Comparison of ENCODE assay signal across 24 mouse cellular contexts in genomic region chr14:25173281-25173680, GRCm38 (mm10).
A peak's percentile ranks its signal among the peaks of the same experiment; 100 is the strongest.
DNase-seq lines count a peak whose midpoint lies in the region; ATAC-seq and TF ChIP-seq lines count a peak whose summit lies in the region.
"Had no signal": no experiment of that assay in that cellular context is flagged by ENCODE, and none has a peak within 500 bp of the region (broad histone marks: within the 10 kb centered on the region; RNA-seq: fewer than 3 reads in every experiment).

No protein-coding gene starts in this region.

- no peak overlapping the region for H3K4me3 ChIP-seq in limb, embryonic 12.5 days (replicated peaks)
- no peak overlapping the region for H3K4me3 ChIP-seq in limb, embryonic 10.5 days
- H3K4me3 ChIP-seq in embryonic facial prominence, embryonic 13.5 days: no peak overlapping the region
- H3K4me3 ChIP-seq in limb, embryonic 14.5 days (replicated peaks; ENCODE audit: low read length): no peak overlapping the region
- H3K4me3 ChIP-seq: erythroblast, embryonic 14.5 days; heart, embryonic 13.5 days; hindbrain, embryonic 13.5 days; liver, embryonic 15.5 days; megakaryocyte, embryonic 14.5 days; midbrain, embryonic 13.5 days had no signal

- no peaks in the 10 kb centered on the region for H3K36me3 ChIP-seq in limb, embryonic 12.5 days
- no peaks in the 10 kb centered on the region for H3K36me3 ChIP-seq in limb, embryonic 10.5 days
- no peaks in the 10 kb centered on the region for H3K36me3 ChIP-seq in embryonic facial prominence, embryonic 13.5 days
- no peaks in the 10 kb centered on the region for H3K36me3 ChIP-seq in limb, embryonic 14.5 days (ENCODE audit: control insufficient read depth, insufficient read depth, low read length)
- H3K36me3 ChIP-seq: heart, embryonic 13.5 days; hindbrain, embryonic 13.5 days; liver, embryonic 15.5 days; midbrain, embryonic 13.5 days had no signal

- 66% methylated on average over 6 of the region's 6 CpGs for WGBS in limb, embryonic 12.5 days
- 83% methylated on average over 6 of the region's 6 CpGs for WGBS in limb, embryonic 10.5 days
- WGBS in embryonic facial prominence, embryonic 13.5 days: 52% methylated on average over 6 of the region's 6 CpGs
- 41% methylated on average over 6 of the region's 6 CpGs for WGBS in limb, embryonic 14.5 days

- no peaks in the 10 kb centered on the region for H3K27me3 ChIP-seq in limb, embryonic 12.5 days
- H3K27me3 ChIP-seq in limb, embryonic 10.5 days (ENCODE audit: low read depth, poor library complexity, severe bottlenecking): no peaks in the 10 kb centered on the region
- no peaks in the 10 kb centered on the region for H3K27me3 ChIP-seq in embryonic facial prominence, embryonic 13.5 days
- H3K27me3 ChIP-seq in limb, embryonic 14.5 days (ENCODE audit: control insufficient read depth, insufficient read depth, low read length): no peaks in the 10 kb centered on the region
- H3K27me3 ChIP-seq: heart, embryonic 13.5 days; liver, embryonic 15.5 days; midbrain, embryonic 13.5 days had no signal

- ATAC-seq in limb, embryonic 12.5 days (ENCODE audit: insufficient number of reproducible peaks, insufficient read depth, low FRiP score, low TSS enrichment, low read depth): no peak
- no peak for ATAC-seq in embryonic facial prominence, embryonic 13.5 days (ENCODE audit: insufficient number of reproducible peaks, insufficient read depth, low FRiP score, low TSS enrichment, low read depth)
- peak; percentile 42; the same call in 1 of the 2 replicates for ATAC-seq in limb, embryonic 14.5 days (ENCODE audit: low FRiP score, low read depth)
- ATAC-seq: forebrain, embryonic 16.5 days; inflammation-experienced regulatory T-cells, adult 6 months; midbrain, embryonic 13.5 days had no signal

- H3K9ac ChIP-seq in limb, embryonic 12.5 days (replicated peaks): no peak overlapping the region
- H3K9ac ChIP-seq in embryonic facial prominence, embryonic 13.5 days: no peak overlapping the region
- H3K9ac ChIP-seq in limb, embryonic 14.5 days (ENCODE audit: low read depth, low read length, severe bottlenecking): no peak overlapping the region
- H3K9ac ChIP-seq: heart, embryonic 13.5 days; hindbrain, embryonic 13.5 days; liver, embryonic 15.5 days; midbrain, embryonic 13.5 days had no signal

- no peak overlapping the region for H3K4me2 ChIP-seq in limb, embryonic 12.5 days
- no peak overlapping the region for H3K4me2 ChIP-seq in embryonic facial prominence, embryonic 13.5 days
- H3K4me2 ChIP-seq in limb, embryonic 14.5 days (replicated peaks; ENCODE audit: low read depth, low read length, severe bottlenecking): no peak overlapping the region
- H3K4me2 ChIP-seq: heart, embryonic 13.5 days; hindbrain, embryonic 13.5 days; liver, embryonic 15.5 days; midbrain, embryonic 13.5 days had no signal

- peaks cover 41% of the 10 kb centered on the region for H3K4me1 ChIP-seq in limb, embryonic 12.5 days (replicated peaks)
- peaks cover 18% of the 10 kb centered on the region for H3K4me1 ChIP-seq in limb, embryonic 10.5 days
- peaks cover 32% of the 10 kb centered on the region for H3K4me1 ChIP-seq in embryonic facial prominence, embryonic 13.5 days
- peaks cover 46% of the 10 kb centered on the region for H3K4me1 ChIP-seq in limb, embryonic 14.5 days (ENCODE audit: control insufficient read depth, insufficient read depth, low read length)
- H3K4me1 ChIP-seq: liver, embryonic 15.5 days; megakaryocyte, embryonic 14.5 days; midbrain, embryonic 13.5 days had no signal

- no peak for DNase-seq in limb, embryonic 10.5 days (ENCODE audit: low spot score)
- DNase-seq in NIH3T3 (ENCODE audit: low read depth): peak; percentile 85
- DNase-seq in limb, embryonic 14.5 days (ENCODE audit: low spot score): peak; percentile 45
- no peak for DNase-seq in spleen, postnatal 10 days (ENCODE audit: low spot score in 2 of 2)
- no peak for DNase-seq in cerebellum, postnatal 25 days
- DNase-seq in layer of hippocampus, postnatal 10 days (ENCODE audit: low spot score in 2 of 2): no peak
- DNase-seq: adrenal gland, postnatal 25 days; cerebellum, adult 8-10 months; heart, adult 18-20 months; heart, postnatal 36 days; left cerebral cortex, postnatal 4 days; lung, postnatal 14 days; right cerebral cortex, postnatal 14 days; thymus, postnatal 14 days had no signal

- peak overlapping the region; percentile 69; the same call in 1 of the 2 replicates for H3K27ac ChIP-seq in limb, embryonic 12.5 days
- H3K27ac ChIP-seq in limb, embryonic 10.5 days: no peak overlapping the region
- 0 out of 2 replicates have a peak overlapping the region, but pooled peaks have one; percentile 33 for H3K27ac ChIP-seq in embryonic facial prominence, embryonic 13.5 days
- H3K27ac ChIP-seq in limb, embryonic 14.5 days (replicated peaks; ENCODE audit: low read depth, low read length): peak overlapping the region; percentile 49
- H3K27ac ChIP-seq: heart, embryonic 13.5 days; hindbrain, embryonic 13.5 days; liver, embryonic 15.5 days; midbrain, embryonic 13.5 days had no signal

- no peak for TF ChIP-seq POLR2A in limb, embryonic 14.5 days (IDR thresholded peaks at IDR 0.05; ENCODE audit: borderline replicate concordance, extremely low read depth, insufficient read depth, insufficient read length)

- H3K9me3 ChIP-seq in limb, embryonic 12.5 days: no peaks in the 10 kb centered on the region
- H3K9me3 ChIP-seq in limb, embryonic 10.5 days (replicated peaks): no peaks in the 10 kb centered on the region
- H3K9me3 ChIP-seq in embryonic facial prominence, embryonic 13.5 days: no peaks in the 10 kb centered on the region
- H3K9me3 ChIP-seq in limb, embryonic 14.5 days (ENCODE audit: control insufficient read depth, low read length): no peaks in the 10 kb centered on the region
- H3K9me3 ChIP-seq: heart, embryonic 13.5 days; hindbrain, embryonic 13.5 days; liver, embryonic 15.5 days; megakaryocyte, embryonic 14.5 days; midbrain, embryonic 13.5 days had no signal

Comparison
In these comparisons a context has a peak if more than half of its experiments do, and no peak if none do; other contexts are left out.
1. DNase-seq: peak in NIH3T3 (single experiment) and limb, embryonic 14.5 days (single experiment); none in limb, embryonic 10.5 days (single experiment), spleen, postnatal 10 days (0 of 2), cerebellum, postnatal 25 days (0 of 2) and layer of hippocampus, postnatal 10 days (0 of 2).